Mouse (Mus musculus): Measurements from ENCODE around the gene AL731706.2. TPM values are rescaled to one million over a fixed set of nuclear protein-coding genes. Genes with fewer than 3 reads are reported as not detected.

Gene AL731706.2
- total RNA-seq (2023), result 24.0 TPM

GRCm38 (mm10) chr2:136885579-136885978, at the start of gene AL731706.2:
AL731706.2 (minus strand) TSS chr2:136885679.

GRCm38 (mm10) chr2:136891068-136891950, 5.8 kb upstream of the AL731706.2 start, which contains the start of the genes Slx4ip, AL731706.1 and Mkks:
Slx4ip (plus strand) TSS chr2:136891218.
AL731706.1 (minus strand) TSS chr2:136891389.
Mkks (minus strand) TSS chr2:136891389.

Other genes with a start within 250 kb of the AL731706.2 start
- gene Snap25, start 172.2 kb downstream of the AL731706.2 start, total RNA-seq (2023), result not detected
- gene Slx4ip, start 5.5 kb upstream of the AL731706.2 start, total RNA-seq (2023), result 7.7 TPM
- gene AL731706.1, start 5.7 kb upstream of the AL731706.2 start, total RNA-seq (2023), result 8.1 TPM
- gene Mkks, start 5.7 kb upstream of the AL731706.2 start, total RNA-seq (2023), result 5.1 TPM
- gene Jag1, start 231.0 kb upstream of the AL731706.2 start, total RNA-seq (2023), result 0.58 TPM

Measured in CD8-positive naive resting alpha-beta T cell, adult 57 days (primary cell).